9 mouse cellular contexts compared by ENCODE assay signal in genomic region chr9:61081474-61082021, GRCm38 (mm10).
DNase-seq lines count a peak whose midpoint lies in the region; ATAC-seq and TF ChIP-seq lines count a peak whose summit lies in the region.
"Had no signal": no experiment of that assay in that cellular context is flagged by ENCODE, and none has a peak within 500 bp of the region (broad histone marks: within the 10 kb centered on the region; RNA-seq: fewer than 3 reads in every experiment).

No protein-coding gene starts in this region.

- H3K27ac ChIP-seq in forebrain, embryonic 11.5 days (ENCODE audit: low read depth, low read length): peak overlapping the region; percentile 54; the same call in 1 of the 2 replicates
- H3K27ac ChIP-seq in neural tube, embryonic 13.5 days (replicated peaks): peak overlapping the region; percentile 66
- no peak overlapping the region for H3K27ac ChIP-seq in thymus, adult 2 months (ENCODE audit: control insufficient read depth, insufficient read depth, low read length)

- no peaks in the 10 kb centered on the region for H3K27me3 ChIP-seq in forebrain, embryonic 11.5 days (ENCODE audit: control insufficient read depth, insufficient read depth, low read length)
- H3K27me3 ChIP-seq in neural tube, embryonic 13.5 days: peaks cover 16% of the 10 kb centered on the region; the same call in 1 of the 2 replicates
- no peaks in the 10 kb centered on the region for H3K27me3 ChIP-seq in thymus, adult 2 months (ENCODE audit: control insufficient read depth, insufficient read depth, low read length)

- no peak overlapping the region for H3K9ac ChIP-seq in forebrain, embryonic 11.5 days (ENCODE audit: low read length)
- no peak overlapping the region for H3K9ac ChIP-seq in neural tube, embryonic 13.5 days

- ATAC-seq in forebrain, embryonic 11.5 days (replicated peaks; ENCODE audit: low FRiP score): peak; percentile 64
- peak; percentile 55 for ATAC-seq in neural tube, embryonic 13.5 days (ENCODE audit: low read depth)
- ATAC-seq in granulocyte monocyte progenitor cell, adult 5-6 weeks (replicated peaks; ENCODE audit: poor library complexity, severe bottlenecking): no peak
- ATAC-seq: intestine, postnatal 0 days had no signal

- no peak for TF ChIP-seq CTCF in thymus, adult 2 months (IDR thresholded peaks at IDR 0.05; ENCODE audit: borderline replicate concordance, control insufficient read depth, extremely low read depth, insufficient read depth, low read length, poor library complexity)

- no peak overlapping the region for H3K4me3 ChIP-seq in forebrain, embryonic 11.5 days (ENCODE audit: low read depth, low read length)
- no peak overlapping the region for H3K4me3 ChIP-seq in neural tube, embryonic 13.5 days
- H3K4me3 ChIP-seq in thymus, adult 2 months (ENCODE audit: control insufficient read depth, insufficient read depth, low read length): no peak overlapping the region

- TF ChIP-seq POLR2A in thymus, adult 2 months (IDR thresholded peaks at IDR 0.05; ENCODE audit: control insufficient read depth, extremely low read depth, insufficient read depth, low read length, poor library complexity): no peak

- no peaks in the 10 kb centered on the region for H3K9me3 ChIP-seq in forebrain, embryonic 11.5 days (ENCODE audit: control insufficient read depth, low read length)
- no peaks in the 10 kb centered on the region for H3K9me3 ChIP-seq in neural tube, embryonic 13.5 days

- peak; percentile 76 to 78 for DNase-seq in cerebellum, adult 18-20 months
- DNase-seq in forebrain, embryonic 11.5 days (ENCODE audit: low spot score): peak; percentile 61
- peak; percentile 50 to 52 for DNase-seq in layer of hippocampus, postnatal 10 days (ENCODE audit: low spot score in 2 of 2)
- no peak for DNase-seq in kidney, postnatal 4 days
- DNase-seq in thymus, adult 2 months: no peak

- no peaks in the 10 kb centered on the region for H3K36me3 ChIP-seq in forebrain, embryonic 11.5 days (ENCODE audit: control insufficient read depth, insufficient read depth, low read length)
- no peaks in the 10 kb centered on the region for H3K36me3 ChIP-seq in neural tube, embryonic 13.5 days
- no peaks in the 10 kb centered on the region for H3K36me3 ChIP-seq in thymus, adult 2 months (ENCODE audit: control insufficient read depth, insufficient read depth, low read length)

- peaks cover 10% of the 10 kb centered on the region; the same call in 1 of the 2 replicates for H3K4me1 ChIP-seq in forebrain, embryonic 11.5 days (replicated peaks; ENCODE audit: control insufficient read depth, insufficient read depth, low read length)
- peaks cover 27% of the 10 kb centered on the region for H3K4me1 ChIP-seq in neural tube, embryonic 13.5 days (replicated peaks)
- H3K4me1 ChIP-seq in thymus, adult 2 months (replicated peaks; ENCODE audit: control insufficient read depth, insufficient read depth, low read length): peaks cover 23% of the 10 kb centered on the region

- 35% methylated on average over 16 of the region's 16 CpGs for whole genome bisulfite sequencing in forebrain, embryonic 11.5 days
- 19% methylated on average over 16 of the region's 16 CpGs for WGBS in neural tube, embryonic 13.5 days
- WGBS in thymus, adult 2 months: 97% methylated on average over 16 of the region's 16 CpGs

- H3K4me2 ChIP-seq in forebrain, embryonic 11.5 days (ENCODE audit: low read depth, low read length, severe bottlenecking): no peak overlapping the region
- peak overlapping the region; percentile 10; the same call in 1 of the 2 replicates for H3K4me2 ChIP-seq in neural tube, embryonic 13.5 days
- H3K4me2 ChIP-seq: liver, embryonic 11.5 days had no signal

Comparison
In these comparisons a context has a peak if more than half of its experiments do, and no peak if none do; other contexts are left out.
1. DNase-seq: peak in cerebellum, adult 18-20 months (2 of 2), forebrain, embryonic 11.5 days (single experiment) and layer of hippocampus, postnatal 10 days (2 of 2); none in kidney, postnatal 4 days (0 of 2) and thymus, adult 2 months (single experiment).